Mouse (Mus musculus) urinary bladder, postnatal 36 days (tissue): ENCODE data around the gene Tbc1d16.

Experiments used
- DNase-seq, 2 experiments: peaks; one replicate each; pipeline ENCODE4 v3.0.0; 2022; ENCODE audit warnings: low spot score in 2 of 2, mixed read lengths in 1 of 2

The Tbc1d16 gene

DNA sequence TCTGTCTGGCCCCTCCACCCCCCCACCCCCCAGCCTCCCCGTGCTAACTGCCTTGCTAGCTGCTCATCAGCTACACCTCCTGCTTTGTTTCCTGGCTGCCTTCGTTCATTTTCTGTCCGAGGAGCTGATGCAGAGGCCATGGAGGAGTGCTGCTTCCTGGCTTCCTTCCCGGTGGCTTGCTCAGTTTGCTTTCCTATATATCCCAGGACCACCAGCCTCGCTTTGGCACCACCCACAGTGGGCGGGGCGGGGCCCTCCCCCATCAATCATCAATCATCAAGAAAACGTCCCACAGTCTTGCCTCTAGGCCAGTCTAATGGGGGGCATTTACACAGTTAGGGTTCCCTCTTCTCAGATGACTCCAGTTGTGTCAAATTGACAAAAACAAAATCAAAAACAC lies 8.1 kb upstream of the Tbc1d16 start:
- no peak for DNase-seq

DNA sequence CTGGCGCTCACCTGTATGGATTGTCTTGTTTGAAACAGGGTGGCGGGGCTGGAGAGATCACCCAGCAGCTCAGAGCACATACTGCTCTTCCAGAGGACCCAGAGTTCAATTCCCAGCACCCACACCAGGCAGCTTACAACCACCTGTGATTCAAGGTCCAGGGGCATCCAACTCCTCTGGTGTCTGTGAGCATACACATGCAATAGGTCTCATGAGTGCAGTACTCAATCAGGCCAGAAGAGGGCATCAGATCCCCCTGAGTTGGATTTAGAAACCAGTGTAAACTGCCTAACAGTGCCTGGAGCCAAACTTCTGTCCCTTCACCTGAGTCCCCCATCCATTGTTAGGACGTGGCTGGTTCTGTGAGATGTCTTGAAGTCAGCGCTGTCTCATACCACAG lies 7.3 kb upstream of the Tbc1d16 start:
- DNase-seq, result peak in 1 of 2 experiments; percentile 26

GRCm38 (mm10) chr11:119234770-119235169 lies 6.5 kb upstream of the Tbc1d16 start:
- DNase-seq, result no peak

DNA sequence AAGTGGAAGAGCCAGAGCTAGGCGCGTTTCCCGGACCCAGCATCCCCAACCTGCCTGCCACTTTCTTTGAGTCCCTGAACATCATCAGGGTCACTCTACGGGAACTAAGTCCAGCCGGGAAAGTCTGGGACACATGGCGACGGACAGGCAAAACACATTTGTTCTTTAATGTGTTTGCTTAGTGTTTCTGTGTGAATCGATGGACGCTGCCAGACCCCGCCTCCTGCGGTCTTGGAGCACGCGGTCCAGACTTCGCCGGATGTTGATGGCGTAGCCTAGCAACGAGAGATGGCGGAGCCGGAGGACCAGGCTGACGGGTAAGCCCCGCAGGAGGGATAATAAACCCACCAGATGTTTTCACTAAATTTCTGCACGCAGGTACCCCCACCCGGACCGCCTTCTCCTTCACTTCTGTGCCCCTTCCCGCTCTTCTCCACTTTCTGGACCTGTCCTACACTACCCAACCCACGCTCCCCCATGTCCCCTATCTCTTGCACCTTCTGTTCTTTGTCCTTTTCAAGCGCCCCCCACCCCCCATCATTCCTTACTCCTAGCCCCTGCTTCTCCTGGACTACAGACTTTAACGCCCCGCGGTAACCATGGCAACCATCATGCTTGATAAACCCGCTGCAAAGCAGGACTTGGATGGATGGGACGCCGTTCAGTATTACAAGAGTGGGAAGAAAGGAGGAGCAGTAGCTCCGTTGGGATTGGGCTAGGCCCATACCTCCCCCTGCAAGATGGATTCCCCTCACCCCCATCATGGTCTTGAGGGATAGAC lies 737 bp upstream of the Tbc1d16 start:
- peak; percentile 62 to 71 for DNase-seq

GRCm38 (mm10) chr11:119227591-119227990 lies 708 bp downstream of the Tbc1d16 start:
- DNase-seq, result no peak

DNA sequence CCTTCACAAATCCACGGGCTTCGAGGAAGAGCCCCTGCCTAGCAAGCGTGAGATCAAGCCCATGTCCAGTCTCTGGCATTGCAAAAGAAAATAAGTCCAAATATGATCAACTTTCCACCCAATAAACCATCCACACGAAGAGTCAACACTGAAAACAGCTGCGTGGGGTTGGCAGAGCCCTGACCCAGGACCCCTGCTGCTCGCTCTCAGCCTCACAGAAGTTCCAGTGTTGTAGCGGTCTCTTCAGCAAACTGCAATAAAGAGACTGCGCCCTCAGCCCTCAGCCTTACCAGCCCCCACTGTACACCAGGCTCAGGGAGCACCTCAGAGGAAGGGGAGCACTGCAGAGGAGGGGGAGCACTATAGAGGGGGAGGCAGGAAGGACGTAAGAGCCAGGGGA lies 2.7 kb downstream of the Tbc1d16 start:
- DNase-seq, result no peak

- DNase-seq, result no peak
Measured at GRCm38 (mm10) chr11:119224926-119225325, 3.4 kb downstream of the Tbc1d16 start.

DNA sequence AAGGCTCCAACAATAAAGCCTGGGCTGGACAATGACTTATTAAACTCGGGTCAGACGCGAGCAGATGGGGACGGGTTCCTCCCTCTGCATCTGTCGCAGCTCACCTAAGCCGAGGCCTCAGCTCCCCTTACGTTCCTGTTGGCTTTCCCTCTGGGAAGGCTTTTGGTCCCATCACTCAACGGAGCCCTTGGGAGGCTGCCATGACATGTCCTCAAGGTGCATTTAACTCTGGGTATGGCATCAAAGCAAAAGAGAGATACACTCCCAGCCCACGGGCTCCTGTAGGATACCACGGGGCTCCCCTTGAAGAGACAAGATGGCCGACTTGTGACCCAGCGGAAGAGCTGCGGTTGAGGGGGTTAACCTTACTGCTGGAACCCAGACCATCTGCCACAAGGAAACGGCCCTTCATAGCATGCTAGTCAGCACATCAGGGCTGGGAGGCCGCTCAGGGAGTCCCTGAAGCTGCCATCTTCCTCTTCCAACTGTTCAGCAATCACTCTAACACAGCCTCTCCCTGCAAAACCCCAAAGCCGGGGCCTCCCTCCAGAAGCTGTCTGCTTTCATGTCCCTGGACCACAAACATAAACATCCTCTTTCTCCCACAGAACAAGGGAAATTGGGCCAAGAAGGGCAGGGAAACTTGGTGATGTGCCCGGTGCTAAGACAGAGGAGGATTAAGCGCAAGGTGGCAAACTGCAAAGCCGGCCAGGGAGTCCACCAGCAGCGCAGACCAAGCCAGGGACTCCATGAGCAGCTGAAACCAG lies 5.0 kb downstream of the Tbc1d16 start:
- DNase-seq, result peak in 1 of 2 experiments; percentile 52

DNA sequence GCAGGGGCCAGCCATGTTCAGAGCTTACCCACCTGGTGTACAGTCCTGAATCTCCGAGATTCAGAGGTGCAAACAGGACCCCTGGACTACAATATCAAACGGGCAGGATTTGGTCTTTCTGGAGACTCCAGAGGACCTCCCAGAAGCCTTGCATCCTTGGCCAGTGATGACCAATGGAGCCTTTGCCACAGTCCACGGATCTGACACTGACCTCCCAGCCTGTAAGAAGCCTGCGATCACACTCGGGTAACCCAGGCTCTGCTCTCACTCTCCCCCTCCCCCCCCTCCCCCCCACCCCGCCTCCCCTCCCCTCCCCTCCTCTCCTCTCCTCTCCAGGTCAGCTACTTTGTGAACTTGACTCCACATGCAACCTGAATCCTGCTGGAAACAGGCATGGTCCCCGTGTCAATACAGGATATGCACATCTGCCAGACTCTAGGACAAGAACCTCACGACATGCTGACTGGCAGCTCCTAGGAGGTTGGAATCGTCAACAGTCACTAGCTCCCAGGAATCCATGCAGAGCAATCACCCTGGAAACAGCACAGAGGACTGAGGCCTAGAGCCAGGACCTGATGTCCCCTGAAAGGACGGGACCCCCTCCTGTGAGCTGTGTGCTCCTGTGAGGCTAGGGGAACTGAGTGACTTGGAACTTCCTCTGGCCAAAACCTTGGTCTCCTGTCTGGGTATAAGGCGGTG lies 6.3 kb downstream of the Tbc1d16 start:
- DNase-seq, result no peak

DNA sequence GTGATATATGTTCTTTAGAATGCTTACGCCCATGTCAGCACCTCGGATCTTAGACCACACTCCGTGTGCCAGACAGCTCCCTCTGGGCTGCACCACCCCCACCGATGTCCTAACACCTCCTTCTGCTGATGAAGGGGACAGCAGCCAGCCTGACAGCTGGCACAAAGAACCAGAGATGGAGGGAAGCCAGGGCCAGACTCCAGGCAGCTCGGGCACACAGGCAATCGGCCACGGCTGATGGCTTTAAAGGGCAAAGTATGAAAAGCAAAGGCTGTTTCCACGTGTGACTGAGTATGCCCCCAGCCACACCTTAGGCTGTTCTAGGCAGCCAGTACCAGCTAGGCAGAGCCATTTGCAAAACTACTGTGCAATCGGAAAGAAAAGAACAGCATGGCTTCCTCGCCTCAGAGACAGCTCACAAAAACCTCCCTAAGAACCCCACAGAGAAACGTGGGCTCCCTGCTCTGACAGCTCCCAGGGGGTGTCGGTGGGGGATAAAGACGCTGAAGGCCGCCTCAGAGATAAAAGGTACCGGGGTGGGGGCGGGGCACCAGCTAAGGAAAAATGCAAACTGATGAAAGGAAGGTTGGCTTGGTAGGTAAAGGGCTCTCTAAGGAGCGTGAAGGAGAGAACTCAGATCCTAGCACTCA lies 8.4 kb downstream of the Tbc1d16 start:
- peak in 1 of 2 experiments; percentile 66 for DNase-seq

DNA sequence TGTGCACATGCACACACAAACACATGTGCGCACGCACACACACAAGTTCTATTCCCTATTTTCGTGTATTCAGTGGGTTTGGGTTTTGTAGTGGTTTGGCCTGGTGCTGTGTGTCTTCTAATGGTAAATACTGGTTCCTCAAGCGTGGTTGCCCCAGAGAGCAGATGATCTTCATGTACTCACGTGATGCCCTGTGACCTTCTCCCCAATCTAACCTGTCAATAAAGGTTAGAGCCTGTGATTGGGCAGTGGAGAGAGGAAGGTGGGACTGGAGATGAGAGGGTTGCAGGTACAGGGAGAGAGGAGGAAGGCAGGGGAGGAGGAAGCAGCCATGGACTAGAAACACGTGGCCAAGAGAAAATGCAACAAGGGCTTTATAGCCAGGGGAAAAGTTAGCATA lies 10.4 kb downstream of the Tbc1d16 start:
- DNase-seq, result no peak

- DNase-seq, result peak; percentile 66 to 83
Measured at GRCm38 (mm10) chr11:119215905-119216507, 12.3 kb downstream of the Tbc1d16 start.

DNA sequence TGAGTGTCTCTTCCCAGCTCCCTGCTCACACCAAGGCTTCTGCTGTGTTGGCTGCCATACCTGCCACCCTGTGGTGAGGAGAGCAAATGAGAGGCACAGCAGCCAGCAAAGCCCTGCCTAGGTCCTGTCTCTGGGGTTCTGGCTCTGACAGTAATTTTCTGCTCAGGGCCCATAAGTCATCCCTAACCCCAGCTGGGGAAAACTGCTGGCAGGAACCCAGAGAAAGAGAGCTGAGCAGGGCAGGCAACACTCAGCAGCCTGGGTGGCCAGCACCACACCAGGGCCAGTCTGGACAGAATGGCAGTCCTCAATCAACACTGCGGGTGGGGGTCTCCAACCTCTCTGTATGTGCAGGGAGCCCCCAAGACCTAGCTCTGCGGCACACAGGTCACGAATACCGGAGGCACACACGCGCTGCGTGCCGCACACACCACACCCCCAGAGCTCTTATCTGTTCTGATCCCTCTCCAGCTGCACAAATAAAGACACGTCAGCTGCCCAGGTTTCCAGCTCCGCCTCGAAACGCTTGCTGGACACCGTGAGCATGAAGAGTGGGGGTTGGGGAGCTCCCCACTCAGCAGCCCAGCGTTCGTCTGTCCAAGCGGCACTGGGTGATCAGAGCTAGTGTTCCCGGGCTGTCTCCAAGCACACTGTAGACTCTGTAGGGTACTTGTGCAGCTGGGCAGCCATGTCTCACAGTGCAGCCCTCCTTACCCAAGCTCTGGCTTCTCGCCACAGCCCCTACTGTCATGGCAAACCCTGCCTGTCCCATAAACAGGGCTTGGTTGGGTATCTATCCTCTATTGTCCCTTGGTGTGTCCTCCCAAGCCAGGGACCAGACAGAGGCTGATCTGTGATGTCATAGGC lies 13.0 kb downstream of the Tbc1d16 start:
- peak; percentile 73 to 81 for DNase-seq

DNA sequence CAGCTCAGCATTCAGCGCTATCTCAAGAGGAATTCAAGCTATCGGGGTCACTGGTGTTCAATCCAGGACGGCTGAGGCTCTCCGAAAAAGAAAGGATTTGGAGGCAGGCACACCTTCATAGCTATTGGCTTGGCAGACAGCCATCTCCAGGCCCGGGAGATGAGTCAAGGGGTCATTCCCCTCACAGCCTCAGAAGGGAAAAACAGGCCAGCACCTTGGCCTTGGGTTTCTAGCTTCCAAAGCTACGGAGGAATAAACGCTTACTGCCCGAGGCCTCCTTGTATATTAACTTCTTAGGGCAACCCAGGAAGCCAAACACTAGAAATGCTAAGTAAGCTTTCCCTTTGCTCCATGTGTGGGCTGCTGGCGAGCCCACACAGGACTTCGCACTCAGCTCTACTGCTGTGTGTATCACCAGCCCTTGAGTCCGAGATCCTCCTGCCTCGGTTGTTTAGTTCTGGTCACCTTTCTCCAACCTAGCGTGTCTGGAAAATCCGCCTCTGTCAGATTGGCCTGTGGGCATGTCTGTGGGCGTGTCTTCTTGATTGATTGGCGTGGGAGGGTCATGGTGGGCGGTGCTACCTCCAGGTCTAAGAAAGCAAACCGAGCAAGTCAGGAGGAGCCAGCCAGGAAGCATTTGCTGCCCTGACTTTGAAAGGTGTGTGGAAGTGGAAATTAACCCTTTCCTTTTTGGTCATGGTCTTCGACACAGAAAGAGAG lies 15.0 kb downstream of the Tbc1d16 start:
- no peak for DNase-seq

DNA sequence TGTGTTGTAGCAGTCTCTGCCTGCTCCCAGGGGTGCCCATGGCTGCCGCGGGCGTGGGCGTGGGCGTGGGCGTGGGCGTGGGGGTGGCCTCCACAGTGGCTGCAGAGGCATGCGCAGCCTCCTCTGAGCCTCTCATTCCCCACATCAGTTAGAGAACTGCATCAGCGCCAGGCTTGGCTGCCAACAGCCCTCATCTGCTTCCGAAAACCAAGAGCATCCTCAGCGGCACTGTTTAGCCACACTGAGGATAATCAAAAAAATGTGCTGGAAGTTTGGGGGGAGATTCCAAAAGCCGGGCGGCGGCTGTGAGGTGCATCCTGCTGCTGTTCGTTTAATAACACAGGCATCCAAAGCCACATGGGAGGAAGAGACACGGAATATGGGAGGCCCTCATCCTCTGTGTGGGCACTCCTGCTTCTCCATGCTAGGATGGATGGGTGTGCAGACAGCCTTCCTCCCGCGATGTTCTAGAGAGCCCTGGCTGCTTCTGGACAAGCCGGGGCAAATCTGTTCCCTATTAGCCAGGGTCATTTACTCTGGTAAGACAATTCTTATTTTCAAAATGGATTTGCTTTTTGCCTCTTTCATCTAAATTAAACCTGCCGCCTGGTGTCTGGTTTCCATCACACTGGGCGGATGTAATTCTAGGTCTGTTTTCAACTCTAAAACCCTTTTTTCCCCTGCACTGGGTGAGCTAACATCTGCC lies 16.5 kb downstream of the Tbc1d16 start:
- no peak for DNase-seq

- DNase-seq, result peak in 1 of 2 experiments; percentile 72
Measured at GRCm38 (mm10) chr11:119210321-119211100, 17.8 kb downstream of the Tbc1d16 start.

- peak in 1 of 2 experiments; percentile 69 for DNase-seq
Measured at GRCm38 (mm10) chr11:119209371-119210025, 18.8 kb downstream of the Tbc1d16 start.

GRCm38 (mm10) chr11:119208870-119209370 lies 19.4 kb downstream of the Tbc1d16 start:
- DNase-seq, result no peak
